Comparison of ENCODE assay signal across 27 mouse cellular contexts in the genomic region with DNA sequence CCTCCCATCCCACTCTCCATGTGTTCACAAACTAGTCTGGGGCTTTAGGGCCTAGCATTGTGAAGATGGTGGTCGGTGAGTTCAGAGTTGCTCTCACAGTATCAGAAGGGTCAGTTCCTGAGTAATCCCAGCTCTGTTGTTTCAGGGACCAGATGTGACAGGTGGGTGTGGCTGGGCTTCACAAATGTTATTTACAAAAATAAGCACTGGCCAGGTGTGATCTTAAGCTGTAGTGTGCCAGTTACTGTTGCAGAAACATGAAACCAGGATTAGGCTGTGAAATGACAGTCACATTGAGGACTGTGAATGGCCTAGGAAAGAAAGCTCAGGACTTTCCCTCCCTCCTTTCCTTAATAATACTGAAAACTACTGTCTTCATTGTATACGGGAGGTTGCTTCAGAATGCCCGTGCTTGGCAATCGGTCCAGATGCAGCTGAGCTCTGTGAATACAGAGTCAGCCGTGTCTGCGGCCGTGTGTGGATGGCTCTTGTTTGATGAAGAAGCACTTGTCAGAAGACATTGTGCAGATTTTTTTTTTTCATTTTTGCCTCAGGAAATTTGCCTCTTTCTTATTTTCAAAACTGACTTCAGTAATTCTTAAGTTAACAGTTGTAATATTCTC.
DNase-seq lines count a peak whose midpoint lies in the region; ATAC-seq and TF ChIP-seq lines count a peak whose summit lies in the region.
"Had no signal": no experiment of that assay in that cellular context is flagged by ENCODE, and none has a peak within 500 bp of the region (broad histone marks: within the 10 kb centered on the region; RNA-seq: fewer than 3 reads in every experiment).

No protein-coding gene starts in this region.

- peaks cover 11% of the 10 kb centered on the region; the same call in 1 of the 2 replicates for H3K36me3 ChIP-seq in midbrain, embryonic 13.5 days
- H3K36me3 ChIP-seq in midbrain, embryonic 10.5 days = peaks cover 26% of the 10 kb centered on the region
- H3K36me3 ChIP-seq in myocyte (ENCODE audit: control insufficient read depth, insufficient read depth) = peaks cover 7% of the 10 kb centered on the region
- H3K36me3 ChIP-seq: heart, embryonic 15.5 days; hindbrain, embryonic 15.5 days had no signal

- ATAC-seq in midbrain, embryonic 13.5 days = no peak
- ATAC-seq: CD4-positive, CD25-positive, alpha-beta regulatory T cell, adult 4 months; forebrain, embryonic 14.5 days; forebrain, postnatal 0 days; inflammation-experienced regulatory T-cells, adult 6 months had no signal

- H3K4me2 ChIP-seq in midbrain, embryonic 13.5 days (replicated peaks) = no peak overlapping the region
- no peak overlapping the region for H3K4me2 ChIP-seq in myocyte (ENCODE audit: low read depth)
- H3K4me2 ChIP-seq: embryonic facial prominence, embryonic 12.5 days; embryonic facial prominence, embryonic 15.5 days; heart, embryonic 12.5 days; heart, embryonic 15.5 days; hindbrain, embryonic 15.5 days had no signal

- peak; percentile 29 to 39 for DNase-seq in layer of hippocampus, adult 2 months (ENCODE audit: low spot score in 2 of 2)
- DNase-seq in layer of hippocampus, postnatal 25 days (ENCODE audit: extremely low spot score in 1 of 2, low spot score in 1 of 2) = no peak
- DNase-seq in midbrain, embryonic 10.5 days (ENCODE audit: low spot score) = no peak
- no peak for DNase-seq in right cerebral cortex, adult 2 months (ENCODE audit: low spot score in 2 of 2)
- DNase-seq: adrenal gland, adult 2 months; adrenal gland, postnatal 14 days; cerebellum, adult 11-12 months; cerebellum, adult 8-10 months; cerebellum, postnatal 10 days; forebrain, postnatal 0 days; gastrocnemius, adult 2 months; gastrocnemius, postnatal 14 days; heart, adult 11 months; heart, postnatal 10 days; heart, postnatal 36 days had no signal

- no peak overlapping the region for H3K9ac ChIP-seq in midbrain, embryonic 13.5 days (replicated peaks)
- H3K9ac ChIP-seq: embryonic facial prominence, embryonic 12.5 days; embryonic facial prominence, embryonic 15.5 days; forebrain, postnatal 0 days; heart, embryonic 12.5 days; heart, embryonic 15.5 days; hindbrain, embryonic 15.5 days had no signal

- no peaks in the 10 kb centered on the region for H3K27me3 ChIP-seq in midbrain, embryonic 13.5 days
- H3K27me3 ChIP-seq in midbrain, embryonic 10.5 days (ENCODE audit: low read depth, poor library complexity, severe bottlenecking) = no peaks in the 10 kb centered on the region
- H3K27me3 ChIP-seq in myocyte (ENCODE audit: control insufficient read depth, insufficient read depth, insufficient read length) = no peaks in the 10 kb centered on the region
- H3K27me3 ChIP-seq: embryonic facial prominence, embryonic 12.5 days; embryonic facial prominence, embryonic 15.5 days; heart, embryonic 12.5 days; heart, embryonic 15.5 days; hindbrain, embryonic 15.5 days had no signal

- no peaks in the 10 kb centered on the region for H3K9me3 ChIP-seq in midbrain, embryonic 13.5 days
- no peaks in the 10 kb centered on the region for H3K9me3 ChIP-seq in midbrain, embryonic 10.5 days (replicated peaks)
- H3K9me3 ChIP-seq: embryonic facial prominence, embryonic 12.5 days; embryonic facial prominence, embryonic 15.5 days; heart, embryonic 12.5 days; heart, embryonic 15.5 days; hindbrain, embryonic 10.5 days; hindbrain, embryonic 15.5 days had no signal

- peaks cover 17% of the 10 kb centered on the region for H3K79me2 ChIP-seq in myocyte (ENCODE audit: control insufficient read depth, insufficient read depth)

- peak overlapping the region; percentile 87 for H3K27ac ChIP-seq in layer of hippocampus, adult 2 months
- H3K27ac ChIP-seq in midbrain, embryonic 13.5 days = peak overlapping the region; percentile 6; the same call in 1 of the 2 replicates
- no peak overlapping the region for H3K27ac ChIP-seq in midbrain, embryonic 10.5 days (replicated peaks)
- H3K27ac ChIP-seq in cortical plate, adult 2 months (ENCODE audit: insufficient read depth, low read length) = 0 out of 2 replicates have a peak overlapping the region, but pooled peaks have one; percentile 30
- H3K27ac ChIP-seq: embryonic facial prominence, embryonic 12.5 days; embryonic facial prominence, embryonic 15.5 days; gastrocnemius, adult 2 months; heart, embryonic 15.5 days; hindbrain, embryonic 10.5 days; hindbrain, embryonic 15.5 days had no signal

- peaks cover 11% of the 10 kb centered on the region; the same call in 1 of the 2 replicates for H3K4me1 ChIP-seq in midbrain, embryonic 13.5 days (replicated peaks)
- H3K4me1 ChIP-seq in midbrain, embryonic 10.5 days = no peaks in the 10 kb centered on the region
- peaks cover 4% of the 10 kb centered on the region; the same call in 1 of the 2 replicates for H3K4me1 ChIP-seq in cortical plate, adult 2 months (ENCODE audit: control insufficient read depth, insufficient read depth, low read length)
- H3K4me1 ChIP-seq: embryonic facial prominence, embryonic 12.5 days; embryonic facial prominence, embryonic 15.5 days; heart, embryonic 15.5 days; hindbrain, embryonic 10.5 days had no signal

- TF ChIP-seq CTCF in layer of hippocampus, adult 2 months (conservative IDR thresholded peaks at IDR 0.05) = no peak
- TF ChIP-seq CTCF in cortical plate, adult 2 months (IDR thresholded peaks at IDR 0.05; ENCODE audit: extremely low read depth, insufficient read depth, low read length) = no peak

- no peak overlapping the region for H3ac ChIP-seq in myocyte (ENCODE audit: control insufficient read depth, insufficient read length)

- no peak for TF ChIP-seq POLR2A in cortical plate, adult 2 months (IDR thresholded peaks at IDR 0.05; ENCODE audit: extremely low read depth, insufficient read depth, low read length)
- TF ChIP-seq POLR2A in myocyte (IDR thresholded peaks at IDR 0.05; ENCODE audit: insufficient read length, low read depth) = no peak

- 73% methylated on average over 7 of the region's 7 CpGs for WGBS in midbrain, embryonic 13.5 days
- WGBS in midbrain, embryonic 10.5 days = 90% methylated on average over 7 of the region's 7 CpGs

- H3K4me3 ChIP-seq in layer of hippocampus, adult 2 months = no peak overlapping the region
- no peak overlapping the region for H3K4me3 ChIP-seq in midbrain, embryonic 13.5 days (replicated peaks)
- no peak overlapping the region for H3K4me3 ChIP-seq in midbrain, embryonic 10.5 days
- H3K4me3 ChIP-seq in cortical plate, adult 2 months (ENCODE audit: insufficient read depth, low read length) = no peak overlapping the region
- H3K4me3 ChIP-seq in myocyte = no peak overlapping the region
- H3K4me3 ChIP-seq: embryonic facial prominence, embryonic 12.5 days; embryonic facial prominence, embryonic 15.5 days; gastrocnemius, adult 2 months; heart, embryonic 12.5 days; heart, embryonic 15.5 days; hindbrain, embryonic 10.5 days; hindbrain, embryonic 15.5 days had no signal

TF ChIP-seq in myocyte, 11 proteins besides CTCF, POLR2A, EP300 and RAD21:
- TF ChIP-seq TCF3 (IDR thresholded peaks at IDR 0.05; ENCODE audit: insufficient read length, low read depth) (no peak), MYOD1 (IDR thresholded peaks at IDR 0.05; ENCODE audit: control insufficient read depth in 1 of 3, insufficient read length in 2 of 3, low read depth in 2 of 3) (peak in 2 of 3 experiments; percentile 8 to 67)
TF ChIP-seq in myocyte: peak in this region for 1.

Comparison
In these comparisons a context has a peak if more than half of its experiments do, and no peak if none do; other contexts are left out.
1. DNase-seq: peak in layer of hippocampus, adult 2 months (2 of 2); none in layer of hippocampus, postnatal 25 days (0 of 2), midbrain, embryonic 10.5 days (single experiment) and right cerebral cortex, adult 2 months (0 of 2).